Mouse (Mus musculus) CD4-positive helper T cell, adult 2 months (primary cell): ENCODE results near the gene Abtb2.
"Not testable (repeated sequence)": the region's sequence is repeated elsewhere in the genome, so short reads cannot be mapped to it uniquely, and the experiment has no call there.

Source experiments
- DNase-seq: peaks from one replicate; pipeline ENCODE4 v3.0.0-alpha.2; 2012; ENCODE audit warnings: low read depth, missing footprints, low spot score

Gene Abtb2

GRCm38 (mm10) chr2:103565732-103566422, at the start of gene Abtb2:
Gene Abtb2, plus strand, starts transcription at chr2:103566310.
- DNase-seq: peak; percentile 95

DNA sequence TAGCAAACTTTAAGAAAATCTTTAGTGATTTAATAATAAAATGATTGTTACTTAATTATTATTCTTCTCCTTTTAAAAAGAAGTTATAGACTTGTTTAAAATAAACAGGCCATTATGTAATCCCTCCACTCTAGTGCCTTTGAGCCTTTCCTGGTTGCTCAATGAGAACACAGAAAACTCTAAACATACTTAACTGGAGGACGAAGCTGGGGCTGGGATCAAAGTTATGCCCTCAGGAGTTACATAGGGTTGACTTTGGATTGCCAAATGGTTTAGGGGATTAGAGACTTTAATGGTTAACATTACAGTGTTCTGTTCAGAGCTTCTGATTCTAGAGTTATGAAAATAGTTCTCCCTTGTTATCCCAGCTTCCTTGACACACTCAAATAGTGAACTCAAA, 49.6 kb upstream of the Abtb2 start:
- DNase-seq: no peak

DNA sequence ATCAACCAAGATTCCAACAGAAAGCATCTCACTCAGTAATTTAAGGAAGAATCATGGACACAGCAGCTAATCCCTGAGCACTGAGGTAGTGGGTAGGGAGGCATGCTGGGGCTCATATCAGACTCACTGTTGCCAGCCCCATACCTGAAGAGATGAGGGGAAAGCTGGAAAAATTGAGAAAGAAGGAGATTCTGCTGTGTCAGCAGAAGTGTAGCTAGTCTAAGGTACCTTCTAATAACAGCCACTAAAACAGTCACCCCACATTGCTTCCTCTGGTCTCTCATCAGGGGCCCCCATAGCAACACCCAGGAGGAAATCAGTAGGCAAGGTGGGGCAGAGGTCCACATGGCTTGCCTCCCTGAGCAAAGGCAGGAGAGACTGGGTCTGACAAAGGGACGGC, 40.5 kb upstream of the Abtb2 start:
- DNase-seq: no peak

- DNase-seq: peak; percentile 77
These were observed 19.0 kb upstream of the Abtb2 start for GRCm38 (mm10) chr2:103547132-103547531.

- DNase-seq: not testable (repeated sequence)
These were observed 15.8 kb upstream of the Abtb2 start for GRCm38 (mm10) chr2:103550301-103550700.

DNA sequence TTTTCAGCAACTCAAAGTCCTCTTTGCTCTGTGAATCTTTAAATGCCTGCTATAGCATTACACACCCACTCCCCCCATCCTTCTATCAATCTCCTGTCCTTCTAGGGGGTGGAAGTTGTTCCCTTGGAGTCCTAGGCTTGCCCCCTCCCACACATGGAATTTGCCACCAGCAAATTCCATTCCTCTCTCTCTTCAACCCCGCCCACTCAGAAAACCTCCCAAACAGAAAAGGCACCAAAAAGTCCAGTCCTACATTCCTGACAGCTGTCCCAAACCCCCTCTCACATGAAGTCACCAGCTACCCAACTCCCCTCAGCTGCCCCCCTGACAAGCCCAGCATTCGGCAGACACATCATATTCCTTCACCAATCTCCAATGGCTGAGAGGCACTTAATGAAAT, 12.1 kb upstream of the Abtb2 start:
- no peak for DNase-seq

GRCm38 (mm10) chr2:103556125-103556877, 9.8 kb upstream of the Abtb2 start:
- DNase-seq: peak; percentile 42

- DNase-seq: no peak
These were observed 5.2 kb upstream of the Abtb2 start for GRCm38 (mm10) chr2:103560955-103561354.

- peak; percentile 53 for DNase-seq
These were observed 1.6 kb upstream of the Abtb2 start for GRCm38 (mm10) chr2:103564427-103565023.

DNA sequence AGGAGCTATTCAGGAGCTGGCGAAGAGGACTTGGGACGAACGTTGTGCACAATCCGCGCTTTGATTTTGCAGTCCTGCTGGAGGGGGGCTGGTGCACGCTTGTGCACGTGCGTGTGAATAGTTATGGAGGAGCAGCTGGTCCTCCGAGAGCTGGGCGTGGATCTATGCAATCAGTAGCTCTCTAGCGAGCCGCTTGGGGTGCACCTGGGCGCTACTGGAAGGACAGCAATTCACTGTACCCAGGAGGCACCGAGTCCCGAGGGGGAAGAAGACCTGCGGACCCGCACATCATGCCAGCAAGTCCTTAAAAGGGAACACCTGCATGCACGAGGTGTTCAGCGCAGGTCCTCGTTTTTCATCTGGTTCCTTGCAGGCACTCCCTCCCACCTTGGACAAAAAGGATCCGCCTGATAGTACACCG, 929 bp upstream of the Abtb2 start:
- peak; percentile 77 for DNase-seq

DNA sequence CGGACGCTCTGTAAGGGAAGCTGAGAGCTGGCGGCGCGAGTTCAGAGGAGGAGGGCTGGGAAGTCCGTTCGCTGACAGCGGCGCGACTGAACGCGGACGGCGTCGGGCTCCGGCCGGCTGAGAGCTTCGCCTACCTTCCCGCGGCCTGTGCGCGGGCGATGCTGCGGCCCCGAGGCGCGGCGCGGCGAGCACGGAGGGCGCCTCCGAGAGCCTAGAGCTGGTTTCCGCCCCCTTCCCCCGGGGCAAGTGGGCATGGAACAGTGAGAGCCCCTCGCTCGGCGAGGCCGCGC, 258 bp downstream of the Abtb2 start:
- no peak for DNase-seq

- peak; percentile 58 for DNase-seq
These were observed 807 bp downstream of the Abtb2 start for GRCm38 (mm10) chr2:103566713-103567521.

GRCm38 (mm10) chr2:103568161-103568560, 2.1 kb downstream of the Abtb2 start:
- no peak for DNase-seq

GRCm38 (mm10) chr2:103569716-103570115, 3.6 kb downstream of the Abtb2 start:
- peak; percentile 25 for DNase-seq

- DNase-seq: no peak
These were observed 6.2 kb downstream of the Abtb2 start for GRCm38 (mm10) chr2:103572354-103572753.

DNA sequence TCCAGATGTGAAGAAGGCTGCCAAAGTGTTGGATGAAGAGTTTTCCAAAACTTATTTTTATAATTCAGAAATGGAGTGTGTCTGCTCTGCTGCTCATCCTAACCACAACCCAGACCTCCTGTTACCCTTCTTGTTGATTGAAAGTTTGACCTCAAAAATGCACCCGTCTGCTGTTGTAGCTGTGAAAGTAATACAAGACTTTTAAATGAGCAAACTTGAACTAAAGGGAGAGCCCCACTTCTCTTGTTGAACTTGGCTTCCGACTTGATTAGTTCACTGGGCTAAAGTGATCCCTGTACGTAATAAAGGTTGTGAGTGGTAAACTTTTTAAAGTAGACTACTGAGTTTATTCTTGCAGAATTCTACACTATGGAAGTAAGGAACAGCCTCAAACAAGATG, 10.3 kb downstream of the Abtb2 start:
- DNase-seq: no peak

GRCm38 (mm10) chr2:103577752-103578662, 11.9 kb downstream of the Abtb2 start:
- DNase-seq: no peak

DNA sequence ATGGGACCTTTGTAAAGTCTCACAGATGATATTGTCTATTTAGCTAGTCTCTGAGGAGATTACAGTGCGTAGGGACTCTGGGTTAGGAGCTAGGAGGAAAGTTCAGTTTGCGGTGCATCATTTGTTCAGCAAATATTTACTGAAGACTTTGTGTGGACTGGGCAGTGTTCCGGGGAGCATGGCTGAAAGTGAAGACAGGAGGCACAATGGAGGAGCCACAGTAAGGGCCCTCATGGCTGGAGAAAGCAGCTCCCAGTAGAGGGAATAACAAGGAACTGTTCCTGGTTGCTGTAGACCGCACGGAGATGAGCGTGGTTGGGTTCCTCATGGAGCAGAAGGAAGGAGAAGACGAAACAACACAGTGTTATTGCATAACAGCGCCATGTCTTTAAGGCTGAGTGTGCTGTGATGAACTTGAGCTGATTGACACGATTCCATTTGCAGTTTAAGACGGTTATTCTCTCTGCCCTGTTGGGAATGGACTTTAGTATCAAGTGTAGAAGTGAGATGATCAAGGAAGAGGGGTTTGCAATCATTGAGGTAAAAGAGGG, 12.6 kb downstream of the Abtb2 start:
- DNase-seq: no peak

DNA sequence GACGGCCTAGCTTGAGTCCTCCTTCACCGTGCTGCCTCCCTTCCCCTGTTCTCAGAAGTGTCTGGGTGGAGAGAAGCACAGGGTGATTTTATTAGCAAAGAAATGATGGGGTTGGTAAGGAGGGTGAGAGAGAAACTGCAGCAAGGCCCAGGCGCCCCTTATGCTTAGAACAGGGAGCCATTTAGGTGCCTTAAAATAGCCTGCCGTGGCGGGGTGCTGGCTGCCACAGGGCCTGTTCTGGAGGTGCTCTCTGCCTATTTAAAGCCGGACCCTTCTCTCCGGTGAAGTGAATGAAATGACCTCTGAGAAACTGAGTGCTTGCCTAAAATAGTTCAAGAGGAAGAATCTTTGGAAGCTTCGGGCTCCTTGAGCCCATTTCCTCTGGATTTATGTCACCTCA, 14.6 kb downstream of the Abtb2 start:
- no peak for DNase-seq

GRCm38 (mm10) chr2:103581369-103581897, 15.3 kb downstream of the Abtb2 start:
- DNase-seq: no peak
